Comparison of ENCODE assay signal across 9 mouse cellular contexts in genomic region chr5:149964748-149965147, GRCm38 (mm10). TPM values are rescaled to one million over a fixed set of nuclear protein-coding genes. Genes with fewer than 3 reads are reported as not detected.
A peak's percentile ranks its signal among the peaks of the same experiment; 100 is the strongest.
DNase-seq lines count a peak whose midpoint lies in the region; ATAC-seq and TF ChIP-seq lines count a peak whose summit lies in the region.
"Had no signal": no experiment of that assay in that cellular context is flagged by ENCODE, and none has a peak within 500 bp of the region (broad histone marks: within the 10 kb centered on the region; RNA-seq: fewer than 3 reads in every experiment).

No protein-coding gene starts in this region.

- peak; percentile 37 to 44 for DNase-seq in left cerebral cortex, postnatal 14 days (ENCODE audit: low spot score in 2 of 2)
- no peak for DNase-seq in left cerebral cortex, postnatal 36 days (ENCODE audit: low spot score in 2 of 2)
- peak; percentile 39 for DNase-seq in limb, embryonic 10.5 days (ENCODE audit: low spot score)
- DNase-seq in right cerebral cortex, postnatal 36 days (ENCODE audit: low spot score in 2 of 2): peak; percentile 17 to 19
- no peak for DNase-seq in thymus, adult 2 months
- DNase-seq in lung, postnatal 10 days: no peak
- DNase-seq: kidney, adult 2 months had no signal

- H3K4me2 ChIP-seq in forebrain, embryonic 16.5 days (ENCODE audit: low read length): peak overlapping the region; percentile 35

- no peaks in the 10 kb centered on the region for H3K36me3 ChIP-seq in forebrain, embryonic 16.5 days (ENCODE audit: control insufficient read depth, insufficient read depth)
- H3K36me3 ChIP-seq in limb, embryonic 10.5 days: no peaks in the 10 kb centered on the region
- no peaks in the 10 kb centered on the region for H3K36me3 ChIP-seq in thymus, adult 2 months (ENCODE audit: control insufficient read depth, insufficient read depth, low read length)

- no peaks in the 10 kb centered on the region for H3K27me3 ChIP-seq in forebrain, embryonic 16.5 days (replicated peaks; ENCODE audit: control insufficient read depth, insufficient read depth, low read length)
- H3K27me3 ChIP-seq in limb, embryonic 10.5 days (ENCODE audit: low read depth, poor library complexity, severe bottlenecking): no peaks in the 10 kb centered on the region
- no peaks in the 10 kb centered on the region for H3K27me3 ChIP-seq in thymus, adult 2 months (ENCODE audit: control insufficient read depth, insufficient read depth, low read length)

- 8% methylated on average over 13 of the region's 13 CpGs for WGBS in forebrain, embryonic 16.5 days
- WGBS in limb, embryonic 10.5 days: 20% methylated on average over 13 of the region's 13 CpGs
- WGBS in thymus, adult 2 months: 63% methylated on average over 13 of the region's 13 CpGs

- peak; percentile 72 for ATAC-seq in forebrain, embryonic 16.5 days

- intact Hi-C loops in left cerebral cortex, postnatal 14 days (cut with DNase I): no loop called here
- intact Hi-C loops in left cerebral cortex, postnatal 36 days (cut with DNase I): no loop called here

- 0 out of 2 replicates have a peak, but pooled peaks cover 7% of the 10 kb centered on the region for H3K4me1 ChIP-seq in forebrain, embryonic 16.5 days (replicated peaks; ENCODE audit: control insufficient read depth, insufficient read depth, low read length)
- peaks cover 12% of the 10 kb centered on the region for H3K4me1 ChIP-seq in limb, embryonic 10.5 days
- H3K4me1 ChIP-seq in thymus, adult 2 months (replicated peaks; ENCODE audit: control insufficient read depth, insufficient read depth, low read length): no peaks in the 10 kb centered on the region

- 0 out of 2 replicates have a peak overlapping the region, but pooled peaks have one; percentile 1 for H3K9ac ChIP-seq in forebrain, embryonic 16.5 days (replicated peaks; ENCODE audit: low read depth, low read length)

- no peak overlapping the region for H3K27ac ChIP-seq in forebrain, embryonic 16.5 days (ENCODE audit: low read length)
- H3K27ac ChIP-seq in limb, embryonic 10.5 days: no peak overlapping the region; the same call in 1 of the 2 replicates
- H3K27ac ChIP-seq in thymus, adult 2 months (ENCODE audit: control insufficient read depth, insufficient read depth, low read length): no peak overlapping the region

- H3K9me3 ChIP-seq in forebrain, embryonic 16.5 days (ENCODE audit: control insufficient read depth, low read length): no peaks in the 10 kb centered on the region
- no peaks in the 10 kb centered on the region for H3K9me3 ChIP-seq in limb, embryonic 10.5 days (replicated peaks)

- TF ChIP-seq POLR2A in thymus, adult 2 months (IDR thresholded peaks at IDR 0.05; ENCODE audit: control insufficient read depth, extremely low read depth, insufficient read depth, low read length, poor library complexity): no peak

- H3K4me3 ChIP-seq in forebrain, embryonic 16.5 days (replicated peaks; ENCODE audit: low read length): peak overlapping the region; percentile 2; the same call in 1 of the 2 replicates
- peak overlapping the region; percentile 32; the same call in 1 of the 2 replicates for H3K4me3 ChIP-seq in limb, embryonic 10.5 days
- H3K4me3 ChIP-seq in thymus, adult 2 months (ENCODE audit: control insufficient read depth, insufficient read depth, low read length): no peak overlapping the region

- no peak for TF ChIP-seq CTCF in thymus, adult 2 months (IDR thresholded peaks at IDR 0.05; ENCODE audit: borderline replicate concordance, control insufficient read depth, extremely low read depth, insufficient read depth, low read length, poor library complexity)

RNA-seq across cellular contexts. Expression of gene Rxfp2, which starts 53.7 kb away (rescaled TPM):
- 1 to 10 TPM; 1.8 to 3.1 TPM for total RNA-seq in left cerebral cortex, postnatal 14 days (2021)
- total RNA-seq in left cerebral cortex, postnatal 36 days (2021): 1 to 10 TPM; 1.4 TPM
- polyA plus RNA-seq in forebrain, embryonic 16.5 days (2015; fragmentation: Nextera tagmentation; extraction: Ambion mirVana): 0.34 TPM in 1 of 2 replicates, not detected in the other
- 0.89 and 2.1 TPM in 2 replicates for polyA plus RNA-seq in limb, embryonic 10.5 days (2016; fragmentation: Nextera tagmentation; extraction: Ambion mirVana)
- polyA plus RNA-seq in thymus, adult 2 months (2012; rRNA removed): 0.13 and 0.26 TPM in 2 replicates
- total RNA-seq: common myeloid progenitor, adult 5-6 weeks had no signal

Comparison
In these comparisons a context has a peak if more than half of its experiments do, and no peak if none do; other contexts are left out.
1. DNase-seq: peak in left cerebral cortex, postnatal 14 days (2 of 2), limb, embryonic 10.5 days (single experiment) and right cerebral cortex, postnatal 36 days (2 of 2); none in left cerebral cortex, postnatal 36 days (0 of 2), thymus, adult 2 months (single experiment) and lung, postnatal 10 days (single experiment).